Mouse (Mus musculus): ENCODE data around the gene Pigu.

GRCm38 (mm10) chr2:155272396-155273170 is 84.6 kb downstream of the Pigu start:
- no peak for TF ChIP-seq CTCF (IDR thresholded peaks at IDR 0.05; ENCODE audit: extremely low read depth, insufficient read depth, low read length)
- TF ChIP-seq POLR2A (IDR thresholded peaks at IDR 0.05; ENCODE audit: extremely low read depth, insufficient read depth, low read length) = no peak
